Mouse (Mus musculus) midbrain, postnatal 0 days (tissue): ENCODE data around the gene Il1rap. TPM values are rescaled to one million over a fixed set of nuclear protein-coding genes. Genes with fewer than 3 reads are reported as not detected.
A peak's percentile ranks its signal among the peaks of the same experiment; 100 is the strongest.

Experiments used
- ATAC-seq: fragments of 200-750 bp; cut with Nextera tagmentation; 2 replicates; pipeline ENCODE4 v1.8.0; 2017; ENCODE audit warnings: moderate number of reproducible peaks, mild to moderate bottlenecking, moderate TSS enrichment, moderate library complexity; ENCODE audit not compliant: low FRiP score
- DNase-seq: peaks from one replicate; pipeline ENCODE4 v3.0.0-alpha.2; 2015; ENCODE audit warnings: low spot score
- H3K27ac ChIP-seq: fragments of 300-500 bp; sonication (generic); 2 replicates; pipeline ENCODE4 v1.5.1; 2014; ENCODE audit warnings: low read depth, mild to moderate bottlenecking, low read length, mixed read lengths
- H3K27me3 ChIP-seq: fragments of 300-500 bp; sonication (generic); 2 replicates; pipeline ENCODE4 v1.6.1; 2014; ENCODE audit warnings: low read length, control low read depth, mixed read lengths; ENCODE audit not compliant: insufficient read depth
- H3K36me3 ChIP-seq: fragments of 300-500 bp; sonication (generic); 2 replicates; pipeline ENCODE4 v1.6.1; 2014; ENCODE audit warnings: low read length, control low read depth, mixed read lengths; ENCODE audit not compliant: insufficient read depth
- H3K4me1 ChIP-seq: fragments of 300-500 bp; sonication (generic); 2 replicates; pipeline ENCODE4 v1.6.1; 2014; ENCODE audit warnings: mild to moderate bottlenecking, control low read depth, antibody characterized with exemption, low read length, mixed read lengths; ENCODE audit not compliant: insufficient read depth
- H3K4me2 ChIP-seq: fragments of 300-500 bp; sonication (generic); 2 replicates; pipeline ENCODE4 v1.6.1; 2014; ENCODE audit warnings: low read depth, mild to moderate bottlenecking, low read length, mixed read lengths; ENCODE audit not compliant: poor library complexity, severe bottlenecking
- H3K4me3 ChIP-seq: fragments of 300-500 bp; sonication (generic); 2 replicates; pipeline ENCODE4 v1.5.1; 2014; ENCODE audit warnings: low read depth, mild to moderate bottlenecking, low read length, moderate library complexity
- H3K9ac ChIP-seq: fragments of 300-500 bp; sonication (generic); replicated peaks from 2 replicates; pipeline ENCODE4 v1.6.1; 2014; ENCODE audit warnings: mild to moderate bottlenecking, low read length, moderate library complexity, mixed read lengths; ENCODE audit not compliant: poor library complexity, severe bottlenecking
- H3K9me3 ChIP-seq: fragments of 300-500 bp; sonication (generic); 2 replicates; pipeline ENCODE4 v1.6.1; 2016; ENCODE audit warnings: low read length, control low read depth
- CTCF ChIP-seq: IDR thresholded peaks from 2 replicates; pipeline ENCODE4 v1.5.1; 2016; ENCODE audit warnings: antibody characterized with exemption, mild to moderate bottlenecking
- WGBS: fragments of 180-500 bp; shearing (Covaris S2); extraction: QIAGEN DNeasy Blood & Tissue Kit; methylation state at CpG from one replicate; pipeline ENCODE4 v1.1.7; 2014; 5-methylcytosine and 5-hydroxymethylcytosine counted together
- polyA plus RNA-seq: library from polyadenylated mRNA; unstranded; fragments of >200 nt; fragmentation: Nextera tagmentation; extraction: Ambion mirVana; gene quantifications from 2 replicates; pipeline ENCODE4 v1.2.1, GENCODE M21; 2015
- total RNA-seq: library from RNA; depleted of rRNA; stranded (reverse); fragments of >200 nt; gene quantifications from 2 replicates; pipeline ENCODE4 v1.2.3, GENCODE M21; 2014; rRNA removed

The Il1rap gene
- total and polyA plus RNA-seq, 2 experiments from 2014 or later: 7.9 to 10.5 TPM

DNA sequence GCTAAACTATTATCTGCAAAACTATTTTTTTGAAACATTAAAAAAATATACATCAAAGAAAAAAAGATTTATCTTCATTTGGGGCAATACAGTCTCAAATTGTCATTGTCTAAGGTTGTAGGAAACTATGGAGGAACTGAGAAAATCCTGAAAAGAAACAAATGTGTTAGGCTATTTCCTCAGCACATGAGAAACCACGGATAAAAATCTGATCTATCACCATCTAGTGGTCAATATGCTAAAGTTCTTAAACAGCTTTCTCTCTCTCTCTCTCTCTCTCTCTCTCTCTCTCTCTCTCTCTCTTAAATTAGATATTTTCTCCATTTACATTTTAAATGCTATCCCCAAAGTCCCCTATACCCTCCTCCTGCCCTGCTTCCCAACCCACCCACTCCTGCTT lies 195.6 kb downstream of the Il1rap start:
- Histone ChIP-seq H3K4me2 (no peak overlapping the region), H3K9ac (no peak overlapping the region), H3K9me3 (no peaks in the 10 kb centered on the region), H3K36me3 (no peaks in the 10 kb centered on the region), H3K4me3 (no peak overlapping the region), H3K27ac (no peak overlapping the region), H3K27me3 (no peaks in the 10 kb centered on the region), H3K4me1 (no peaks in the 10 kb centered on the region)
- WGBS: 12% methylated on average over 1 of the region's 1 CpGs
- TF ChIP-seq CTCF: peak; percentile 66
- ATAC-seq: no peak
- peak; percentile 54 for DNase-seq

Other genes with a start within 250 kb of the Il1rap start
- 3.6 and 6.4 TPM in 2 replicates for gene Cldn1, start 209.9 kb upstream of the Il1rap start, total RNA-seq
- gene Cldn1, start 209.9 kb upstream of the Il1rap start, polyA plus RNA-seq: 1.6 and 2.1 TPM in 2 replicates
- not detected in 2 replicates for gene Cldn16, start 118.6 kb upstream of the Il1rap start, total RNA-seq
- gene Cldn16, start 118.6 kb upstream of the Il1rap start, polyA plus RNA-seq: not detected in 2 replicates
- gene Tmem207, start 54.9 kb upstream of the Il1rap start, total RNA-seq: 0.93 TPM in 1 of 2 replicates, not detected in the other
- 0.07 TPM in 1 of 2 replicates, not detected in the other for gene Tmem207, start 54.9 kb upstream of the Il1rap start, polyA plus RNA-seq